ENCODE assay signal across 18 mouse cellular contexts in the genomic region with DNA sequence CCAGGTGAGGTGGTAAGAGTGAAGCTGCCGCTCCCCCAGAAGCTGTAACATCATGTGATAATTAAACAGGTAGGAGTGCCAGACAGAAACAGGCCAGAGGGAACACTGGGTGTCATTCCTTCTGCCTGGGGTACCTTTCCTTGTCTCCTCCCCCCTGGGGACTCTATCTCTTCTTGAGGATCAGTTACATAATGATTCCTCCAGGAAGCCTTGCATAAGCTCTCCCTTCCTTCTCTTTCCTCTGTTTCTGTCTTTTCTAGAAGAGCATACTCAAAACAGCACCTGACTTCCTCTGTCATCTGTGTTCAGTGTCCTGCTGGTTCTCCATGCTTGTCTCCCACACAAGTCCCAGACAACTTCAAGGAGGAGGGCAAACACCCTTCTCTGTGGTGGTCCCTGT. TPM values are rescaled to one million over a fixed set of nuclear protein-coding genes. Genes with fewer than 3 reads are reported as not detected.
A peak's percentile ranks its signal among the peaks of the same experiment; 100 is the strongest.
DNase-seq lines count a peak whose midpoint lies in the region; TF ChIP-seq lines count a peak whose summit lies in the region.
"Had no signal": no experiment of that assay in that cellular context is flagged by ENCODE, and none has a peak within 500 bp of the region (broad histone marks: within the 10 kb centered on the region; RNA-seq: fewer than 3 reads in every experiment).

No protein-coding gene starts in this region.

- DNase-seq in heart, adult 11 months: peak; percentile 64
- DNase-seq in heart, adult 8-10 months (ENCODE audit: low spot score): no peak
- DNase-seq in brain, adult 2 months (ENCODE audit: low read depth, low spot score): peak; percentile 53
- no peak for DNase-seq in thymus, postnatal 4 days
- DNase-seq: adrenal gland, adult 2 months; adrenal gland, postnatal 10 days; adrenal gland, postnatal 25 days; cerebellum, adult 11-12 months; cerebellum, adult 2 months; cerebellum, adult 9-10 months; cerebellum, postnatal 10 days; cerebellum, postnatal 25 days; forebrain, postnatal 0 days had no signal

- no peak for TF ChIP-seq POLR2A in olfactory bulb, adult 2 months (IDR thresholded peaks at IDR 0.05; ENCODE audit: insufficient read depth, low read depth, low read length)

- TF ChIP-seq CTCF in olfactory bulb, adult 2 months (IDR thresholded peaks at IDR 0.05; ENCODE audit: insufficient read depth, low read depth, low read length): no peak

- WGBS in olfactory bulb, adult 2 months: 93% methylated on average over 1 of the region's 1 CpGs

- H3K4me3 ChIP-seq in olfactory bulb, adult 2 months (ENCODE audit: insufficient read depth, low read depth, low read length): no peak overlapping the region
- H3K4me3 ChIP-seq: embryonic facial prominence, embryonic 10.5 days; embryonic facial prominence, embryonic 12.5 days; forebrain, embryonic 13.5 days; forebrain, embryonic 15.5 days had no signal

- H3K27ac ChIP-seq in olfactory bulb, adult 2 months (ENCODE audit: insufficient read depth, low read depth, low read length): peak overlapping the region; percentile 0; the same call in 1 of the 2 replicates
- H3K27ac ChIP-seq: embryonic facial prominence, embryonic 10.5 days; embryonic facial prominence, embryonic 12.5 days; forebrain, embryonic 13.5 days; forebrain, embryonic 15.5 days had no signal

- H3K4me1 ChIP-seq in olfactory bulb, adult 2 months (ENCODE audit: control insufficient read depth, insufficient read depth, low read length): peaks cover 8% of the 10 kb centered on the region
- H3K4me1 ChIP-seq: embryonic facial prominence, embryonic 12.5 days had no signal

RNA-seq across cellular contexts. Expression of a gene that starts 46.3 kb away (rescaled TPM):
- 1 to 10 TPM; 2.8 to 4.5 (median 3.8) TPM for total RNA-seq in heart, adult 8-10 months (2022)
- polyA plus RNA-seq in olfactory bulb, adult 2 months (2012; ENCODE audit: insufficient read depth, insufficient read length, low replicate concordance, missing spikeins): not detected in 2 replicates

Comparison
In these comparisons a context has a peak if more than half of its experiments do, and no peak if none do; other contexts are left out.
1. DNase-seq: peak in heart, adult 11 months (single experiment) and brain, adult 2 months (single experiment); none in heart, adult 8-10 months (single experiment) and thymus, postnatal 4 days (single experiment).